Mouse (Mus musculus) midbrain, embryonic 12.5 days (tissue): ENCODE data around the gene Duoxa1. TPM values are rescaled to one million over a fixed set of nuclear protein-coding genes. Genes with fewer than 3 reads are reported as not detected.

ENCODE experiments used
- ATAC-seq: fragments of 200-750 bp; cut with Nextera tagmentation; 2 replicates; pipeline ENCODE4 v1.8.0; 2017; ENCODE audit warnings: low read depth, moderate TSS enrichment, moderate library complexity; ENCODE audit not compliant: low FRiP score
- H3K27ac ChIP-seq: fragments of 300-500 bp; sonication (generic); replicated peaks from 2 replicates; pipeline ENCODE4 v1.5.1; 2016; ENCODE audit warnings: mild to moderate bottlenecking
- H3K27me3 ChIP-seq: fragments of 300-500 bp; sonication (generic); 2 replicates; pipeline ENCODE4 v1.6.1; 2016; ENCODE audit warnings: mild to moderate bottlenecking
- H3K36me3 ChIP-seq: fragments of 300-500 bp; sonication (generic); 2 replicates; pipeline ENCODE4 v1.6.1; 2016
- H3K4me1 ChIP-seq: fragments of 300-500 bp; sonication (generic); 2 replicates; pipeline ENCODE4 v1.6.1; 2016
- H3K4me2 ChIP-seq: fragments of 300-500 bp; sonication (generic); replicated peaks from 2 replicates; pipeline ENCODE4 v1.6.1; 2016; ENCODE audit warnings: mild to moderate bottlenecking, moderate library complexity
- H3K4me3 ChIP-seq: fragments of 300-500 bp; sonication (generic); 2 replicates; pipeline ENCODE4 v1.5.1; 2016; ENCODE audit warnings: mild to moderate bottlenecking
- H3K9ac ChIP-seq: fragments of 300-500 bp; sonication (generic); replicated peaks from 2 replicates; pipeline ENCODE4 v1.6.1; 2016; ENCODE audit warnings: mild to moderate bottlenecking, moderate library complexity
- H3K9me3 ChIP-seq: fragments of 300-500 bp; sonication (generic); 2 replicates; pipeline ENCODE4 v1.6.1; 2016; ENCODE audit warnings: mild to moderate bottlenecking
- WGBS: fragments of 180-500 bp; shearing (Covaris S2); methylation state at CpG from one replicate; pipeline ENCODE4 v1.1.7; 2016; 5-methylcytosine and 5-hydroxymethylcytosine counted together
- polyA plus RNA-seq: library from polyadenylated mRNA; unstranded; fragments of >200 nt; fragmentation: Nextera tagmentation; extraction: Ambion mirVana; gene quantifications from 2 replicates; pipeline ENCODE4 v1.2.1, GENCODE M21; 2016

Gene Duoxa1
- polyA plus RNA-seq, 1 experiment from 2014 or later, result 0.64 TPM

DNA sequence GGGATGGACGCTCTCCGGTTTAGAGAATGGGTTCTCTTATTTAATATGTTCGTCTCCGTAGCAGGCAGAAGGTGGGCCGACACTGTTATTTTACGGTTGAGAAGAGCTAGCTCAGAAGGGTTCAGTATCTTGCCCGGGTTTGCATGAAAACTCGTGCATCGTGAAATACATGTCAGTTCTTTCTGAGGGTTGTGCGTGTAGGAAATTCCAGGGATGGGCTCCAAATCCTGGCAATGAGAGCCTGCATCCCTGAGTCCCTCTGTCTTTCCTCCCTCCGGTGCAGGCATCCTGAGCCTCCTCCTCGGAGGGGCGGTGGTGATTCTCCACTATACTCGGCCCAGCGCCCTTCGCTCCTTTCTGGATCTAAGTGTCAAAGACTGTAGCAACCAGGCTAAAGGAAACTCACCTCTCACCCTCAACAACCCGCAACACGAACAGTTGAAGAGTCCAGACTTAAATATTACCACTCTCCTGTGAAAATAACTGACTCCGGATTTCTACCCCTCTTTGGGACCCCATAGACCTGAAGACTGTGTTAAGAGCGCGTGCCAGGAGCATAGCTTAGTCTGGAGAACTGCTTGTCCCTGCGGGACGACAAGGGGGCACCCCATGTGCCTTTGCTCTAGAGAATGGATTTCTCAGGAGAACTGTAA is 11.5 kb downstream of the Duoxa1 start:
- peak overlapping the region; percentile 20; the same call in 1 of the 2 replicates for H3K9ac ChIP-seq
- ATAC-seq, result no peak
- WGBS, result 8% methylated on average over 23 of the region's 23 CpGs
- peak overlapping the region; percentile 45 for H3K4me3 ChIP-seq
- H3K9me3 ChIP-seq, result no peaks in the 10 kb centered on the region
- H3K36me3 ChIP-seq, result no peaks in the 10 kb centered on the region
- no peak overlapping the region for H3K27ac ChIP-seq
- peaks cover 99% of the 10 kb centered on the region for H3K27me3 ChIP-seq
- peaks cover 39% of the 10 kb centered on the region for H3K4me1 ChIP-seq
- H3K4me2 ChIP-seq, result peak overlapping the region; percentile 59

DNA sequence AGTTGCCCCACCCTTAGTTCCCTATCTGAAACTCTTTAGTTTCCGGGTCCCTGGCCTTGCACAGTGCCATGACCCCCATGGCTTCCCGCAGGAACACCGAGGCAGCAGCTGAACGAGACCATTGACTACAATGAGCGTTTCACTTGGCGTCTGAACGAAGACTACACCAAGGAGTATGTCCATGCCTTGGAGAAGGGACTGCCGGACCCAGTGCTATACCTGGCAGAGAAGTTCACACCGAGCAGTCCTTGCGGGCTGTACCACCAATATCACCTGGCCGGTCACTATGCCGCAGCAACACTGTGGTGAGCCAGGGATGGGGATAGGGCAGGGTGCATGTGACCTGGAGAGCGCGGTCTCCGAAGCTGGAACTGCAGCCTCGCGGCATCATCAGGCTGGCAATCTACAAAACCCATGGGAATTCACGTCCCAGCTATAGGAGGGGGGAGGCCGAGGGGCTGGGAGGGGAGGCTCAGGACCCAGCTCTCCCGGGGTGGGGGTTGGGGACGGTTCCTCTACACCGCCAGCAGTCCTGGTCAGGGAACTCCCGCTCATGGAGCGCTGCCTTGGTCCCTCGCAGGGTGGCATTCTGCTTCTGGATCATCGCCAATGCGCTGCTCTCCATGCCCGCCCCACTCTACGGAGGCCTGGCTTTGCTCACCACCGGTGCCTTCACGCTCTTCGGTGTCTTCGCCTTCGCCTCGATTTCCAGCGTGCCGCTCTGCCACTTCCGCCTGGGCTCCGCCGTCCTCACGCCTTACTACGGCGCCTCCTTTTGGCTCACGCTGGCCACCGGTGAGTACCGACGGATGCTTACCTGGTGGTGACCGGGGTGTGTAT is 12.2 kb downstream of the Duoxa1 start:
- no peak overlapping the region for H3K27ac ChIP-seq
- no peaks in the 10 kb centered on the region for H3K9me3 ChIP-seq
- H3K4me2 ChIP-seq, result peak overlapping the region; percentile 59
- no peaks in the 10 kb centered on the region for H3K36me3 ChIP-seq
- ATAC-seq, result peak; percentile 52
- H3K9ac ChIP-seq, result peak overlapping the region; percentile 20; the same call in 1 of the 2 replicates
- peaks cover 41% of the 10 kb centered on the region for H3K4me1 ChIP-seq
- peak overlapping the region; percentile 45 for H3K4me3 ChIP-seq
- WGBS, result 2% methylated on average over 48 of the region's 48 CpGs
- peaks cover 99% of the 10 kb centered on the region for H3K27me3 ChIP-seq

DNA sequence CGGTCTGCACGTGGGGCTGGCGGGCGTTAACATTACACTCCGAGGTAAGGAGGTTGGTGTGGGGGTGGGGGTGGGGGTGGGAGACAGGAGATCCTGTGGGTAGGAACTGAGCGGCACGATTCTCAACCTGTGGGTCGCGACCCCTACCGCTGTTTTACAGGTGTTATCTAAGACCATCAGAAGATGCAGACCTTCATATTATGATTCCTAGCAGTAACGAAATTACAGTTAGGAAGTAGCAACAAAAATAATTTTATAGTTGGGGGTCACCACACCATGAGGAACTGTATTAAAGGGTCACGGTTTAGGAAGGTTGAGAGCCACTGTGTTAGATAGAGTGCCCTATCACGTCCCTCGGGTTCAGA is 12.9 kb downstream of the Duoxa1 start:
- peak overlapping the region; percentile 59; the same call in 1 of the 2 replicates for H3K4me2 ChIP-seq
- no peaks in the 10 kb centered on the region for H3K9me3 ChIP-seq
- WGBS, result 4% methylated on average over 14 of the region's 14 CpGs
- no peak overlapping the region for H3K4me3 ChIP-seq
- H3K36me3 ChIP-seq, result no peaks in the 10 kb centered on the region
- H3K4me1 ChIP-seq, result peaks cover 41% of the 10 kb centered on the region
- H3K27ac ChIP-seq, result no peak overlapping the region
- no peak overlapping the region for H3K9ac ChIP-seq
- no peak for ATAC-seq
- peaks cover 100% of the 10 kb centered on the region for H3K27me3 ChIP-seq

DNA sequence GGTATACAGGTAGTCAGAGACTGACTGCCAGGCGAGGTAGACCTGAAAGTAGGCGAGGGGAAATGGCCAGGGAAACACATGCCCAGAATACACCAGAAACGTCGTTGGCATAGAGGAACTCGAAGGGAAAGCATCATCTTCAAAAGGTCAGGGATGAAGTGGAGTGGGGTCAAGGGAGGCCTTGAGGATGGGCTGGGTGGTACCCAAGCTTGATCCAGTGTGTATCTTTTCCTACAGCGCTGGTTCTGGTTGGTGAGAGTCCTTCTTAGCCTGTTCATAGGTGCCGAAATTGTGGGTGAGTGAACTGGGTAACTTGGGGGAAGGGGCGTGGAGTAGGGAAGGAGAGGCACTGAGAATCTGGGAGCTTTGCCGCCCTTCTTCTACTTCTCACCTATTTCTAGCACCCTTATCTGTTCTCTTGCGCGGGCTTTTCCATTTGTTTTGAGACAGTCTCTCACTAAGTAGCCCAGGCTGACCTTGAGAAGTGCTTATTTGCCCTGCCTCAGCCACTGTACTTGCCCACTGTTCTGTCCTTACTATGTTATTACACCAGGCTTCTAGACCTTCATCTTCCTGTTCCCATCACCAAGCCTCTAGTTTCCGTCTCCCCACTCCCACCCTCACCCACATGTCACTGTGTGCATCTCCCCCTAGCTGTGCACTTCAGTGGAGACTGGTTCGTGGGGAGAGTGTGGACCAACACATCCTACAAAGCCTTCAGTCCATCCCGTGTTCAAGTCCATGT is 13.4 kb downstream of the Duoxa1 start:
- WGBS, result 10% methylated on average over 14 of the region's 14 CpGs
- no peaks in the 10 kb centered on the region for H3K9me3 ChIP-seq
- no peak overlapping the region for H3K4me2 ChIP-seq
- ATAC-seq, result no peak
- H3K36me3 ChIP-seq, result no peaks in the 10 kb centered on the region
- H3K27me3 ChIP-seq, result peaks cover 100% of the 10 kb centered on the region
- H3K4me3 ChIP-seq, result no peak overlapping the region
- no peak overlapping the region for H3K9ac ChIP-seq
- peaks cover 41% of the 10 kb centered on the region for H3K4me1 ChIP-seq
- no peak overlapping the region for H3K27ac ChIP-seq

DNA sequence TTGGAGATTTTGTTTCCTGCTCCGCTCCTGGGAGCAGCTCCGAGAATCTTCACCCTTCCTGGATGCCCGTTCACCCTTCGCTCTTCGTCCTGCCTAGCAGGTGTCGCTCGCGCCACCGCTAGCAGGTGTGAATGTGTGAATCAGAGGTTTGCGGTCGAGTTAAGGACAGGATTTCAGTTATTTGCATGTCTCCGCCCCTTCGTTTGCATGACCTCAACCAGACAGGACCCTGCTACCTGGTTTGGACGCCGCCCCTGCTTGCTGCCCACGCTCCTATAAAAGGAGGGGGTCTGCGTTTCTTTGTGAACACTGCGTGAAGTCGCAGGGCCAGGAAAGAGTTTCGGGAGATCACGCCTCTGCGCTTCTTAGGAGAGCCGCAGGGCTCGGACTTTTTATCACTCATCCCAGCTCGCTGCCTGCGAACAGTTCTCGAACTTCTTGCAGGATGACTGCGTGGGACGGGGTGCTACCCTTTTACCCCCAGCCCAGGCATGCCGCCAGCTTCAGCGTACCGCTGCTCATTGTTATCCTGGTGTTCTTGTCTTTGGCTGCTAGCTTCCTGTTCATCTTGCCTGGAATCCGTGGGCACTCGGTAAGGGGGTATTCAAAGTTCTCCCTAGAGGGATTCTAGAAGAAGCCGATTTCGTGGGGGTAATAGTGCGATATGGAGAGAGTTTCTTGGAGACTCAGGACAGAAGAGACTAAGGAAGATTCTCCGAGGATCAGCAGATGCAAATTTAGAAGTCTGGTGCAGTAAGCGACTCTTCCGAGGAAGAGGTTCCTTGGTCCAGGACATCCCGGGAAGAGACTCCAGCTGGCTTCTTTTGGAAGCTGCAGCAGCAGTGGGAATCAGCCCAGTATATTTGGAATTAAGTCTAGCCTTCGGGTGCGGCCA is 14.7 kb downstream of the Duoxa1 start, which contains the start of gene Duoxa2:
Gene Duoxa2, plus strand, starts transcription at position 305 of the 895 bp plus-strand sequence.
- WGBS, result under 1% methylated on average over 43 of the region's 43 CpGs
- no peak within 1 kb of the TSS for H3K27ac ChIP-seq
- H3K27me3 ChIP-seq, result peaks cover 100% of the 10 kb centered on the region
- H3K9ac ChIP-seq, result no peak within 1 kb of the TSS
- no peaks in the 10 kb centered on the region for H3K36me3 ChIP-seq
- peaks cover 41% of the 10 kb centered on the region for H3K4me1 ChIP-seq
- no peak for ATAC-seq
- no peaks in the 10 kb centered on the region for H3K9me3 ChIP-seq
- peak within 1 kb of the TSS; percentile 47 for H3K4me2 ChIP-seq
- H3K4me3 ChIP-seq, result peak within 1 kb of the TSS; percentile 28

DNA sequence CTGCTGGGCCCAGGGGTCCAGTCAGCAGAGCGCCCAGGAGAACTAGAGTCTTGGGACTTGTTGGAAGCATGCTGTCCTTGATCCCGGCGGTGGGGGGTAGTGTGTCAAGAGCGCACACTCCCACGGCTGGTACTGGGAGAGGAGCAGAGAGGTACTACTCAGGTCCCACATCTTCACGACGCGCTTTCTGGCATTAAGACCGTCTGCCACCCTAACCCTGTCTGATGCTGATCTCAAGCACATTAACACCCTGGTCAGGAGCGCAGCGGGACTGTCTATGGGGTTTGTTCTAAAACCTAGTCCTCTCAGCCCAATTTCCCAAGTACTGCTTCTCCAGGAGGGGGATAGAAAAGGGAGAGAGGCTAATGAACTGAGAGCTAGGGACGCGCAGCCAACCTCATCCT is 15.4 kb downstream of the Duoxa1 start, which contains the start of gene Duox2:
Gene Duox2, minus strand, starts transcription at position 354 of the 404 bp plus-strand sequence.
- H3K4me1 ChIP-seq, result peaks cover 41% of the 10 kb centered on the region
- no peak within 1 kb of the TSS for H3K27ac ChIP-seq
- under 1% methylated on average over 13 of the region's 13 CpGs for WGBS
- peak within 1 kb of the TSS; percentile 28 for H3K4me3 ChIP-seq
- no peak within 1 kb of the TSS for H3K9ac ChIP-seq
- H3K4me2 ChIP-seq, result peak within 1 kb of the TSS; percentile 47
- ATAC-seq, result no peak
- H3K9me3 ChIP-seq, result no peaks in the 10 kb centered on the region
- H3K27me3 ChIP-seq, result peaks cover 100% of the 10 kb centered on the region
- H3K36me3 ChIP-seq, result no peaks in the 10 kb centered on the region

DNA sequence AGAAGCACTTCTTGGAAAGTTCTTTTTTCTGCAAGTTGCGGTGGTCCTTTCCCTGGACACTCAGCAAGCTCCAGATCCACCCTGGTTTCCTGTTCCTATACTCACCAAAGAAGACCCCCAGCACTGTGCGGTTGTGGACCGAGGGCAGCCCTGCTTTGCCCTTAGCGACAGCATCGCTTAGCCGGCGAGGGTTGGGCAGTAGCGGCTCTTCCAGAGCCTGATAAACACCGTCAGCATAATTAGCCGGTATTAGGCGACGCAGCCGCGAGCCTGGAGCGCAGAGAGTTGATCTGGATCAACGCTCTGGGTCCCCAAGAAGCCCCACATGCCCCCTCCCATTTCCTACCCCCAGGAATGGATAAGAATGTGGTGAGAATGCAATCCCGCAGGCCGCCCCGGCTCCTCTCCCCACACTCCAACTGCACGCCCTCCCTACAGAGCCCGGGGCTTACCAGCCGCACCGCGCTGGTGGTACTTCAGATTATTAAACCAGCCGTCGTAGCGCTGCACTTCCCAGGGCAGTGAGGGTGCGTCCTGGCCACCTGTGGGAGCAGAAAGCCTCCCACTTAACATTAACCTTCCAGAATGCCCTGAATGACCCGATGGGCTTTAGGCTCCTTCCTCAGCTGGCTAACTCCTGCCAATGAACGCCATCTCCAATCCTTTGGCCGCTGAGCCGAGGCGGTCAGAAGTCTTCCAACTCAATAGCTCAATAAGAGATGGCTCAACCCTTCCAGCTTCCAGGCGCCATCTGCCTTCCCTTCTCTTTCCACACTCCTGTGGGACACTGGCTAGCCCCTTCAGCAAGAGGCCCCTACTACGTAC is 16.0 kb downstream of the Duoxa1 start:
- H3K9me3 ChIP-seq, result no peaks in the 10 kb centered on the region
- H3K36me3 ChIP-seq, result no peaks in the 10 kb centered on the region
- peaks cover 95% of the 10 kb centered on the region for H3K27me3 ChIP-seq
- peak overlapping the region; percentile 47 for H3K4me2 ChIP-seq
- no peak for ATAC-seq
- H3K9ac ChIP-seq, result no peak overlapping the region
- no peak overlapping the region for H3K27ac ChIP-seq
- peak overlapping the region; percentile 24 for H3K4me3 ChIP-seq
- WGBS, result under 1% methylated on average over 35 of the region's 35 CpGs
- peaks cover 41% of the 10 kb centered on the region for H3K4me1 ChIP-seq

DNA sequence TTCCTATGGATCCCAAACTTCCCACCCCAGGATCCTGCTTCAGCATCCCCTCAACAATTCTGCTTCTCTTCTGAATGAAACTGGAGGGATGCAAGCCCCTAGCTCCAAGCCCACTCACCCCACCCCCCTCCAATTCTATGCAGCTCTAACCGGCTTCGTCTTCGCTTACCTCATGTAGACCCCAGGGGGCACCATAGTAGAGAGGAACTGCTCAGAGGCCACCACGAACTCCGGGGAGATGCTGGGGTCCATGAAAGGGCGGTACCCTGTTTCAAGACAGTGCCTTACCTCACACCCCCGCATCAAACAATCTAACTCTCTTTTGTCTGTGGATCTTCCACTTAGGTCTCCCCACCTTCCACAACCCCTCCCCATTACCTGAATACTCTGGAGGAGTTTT is 18.6 kb downstream of the Duoxa1 start:
- no peak for ATAC-seq
- no peak overlapping the region for H3K4me2 ChIP-seq
- 8% methylated on average over 7 of the region's 7 CpGs for WGBS

DNA sequence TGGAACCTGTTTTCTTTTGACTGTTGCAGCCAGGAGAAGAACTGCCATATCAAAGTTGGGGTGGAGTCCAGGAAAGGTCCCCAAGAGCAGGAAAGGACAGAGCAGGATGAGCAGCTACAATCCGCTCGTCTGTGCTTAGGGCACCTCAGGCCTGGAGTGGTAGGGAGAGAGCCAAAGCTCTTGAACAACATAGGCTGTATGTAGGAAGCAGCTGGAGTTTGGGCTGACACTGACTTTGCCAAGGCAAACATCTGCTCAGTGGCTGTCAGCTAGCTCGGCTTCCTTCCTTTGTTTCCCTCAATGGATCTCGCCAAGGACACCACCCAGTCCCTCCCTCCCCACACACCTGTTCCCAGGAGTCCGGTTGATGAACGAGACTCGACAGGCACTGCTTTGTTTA is 27.4 kb downstream of the Duoxa1 start:
- H3K4me2 ChIP-seq, result no peak overlapping the region
- ATAC-seq, result no peak
- H3K9ac ChIP-seq, result no peak overlapping the region
- H3K36me3 ChIP-seq, result no peaks in the 10 kb centered on the region
- peaks cover 4% of the 10 kb centered on the region for H3K27me3 ChIP-seq
- no peaks in the 10 kb centered on the region for H3K9me3 ChIP-seq
- H3K4me3 ChIP-seq, result no peak overlapping the region
- H3K27ac ChIP-seq, result no peak overlapping the region
- 64% methylated on average over 7 of the region's 7 CpGs for WGBS
- H3K4me1 ChIP-seq, result no peaks in the 10 kb centered on the region

More for the DNA sequence above, 18.6 kb downstream of the Duoxa1 start:
- Histone ChIP-seq H3K27me3 (peaks cover 73% of the 10 kb centered on the region), H3K4me1 (peaks cover 26% of the 10 kb centered on the region), H3K9ac (no peak overlapping the region), H3K27ac (no peak overlapping the region), H3K4me3 (no peak overlapping the region), H3K9me3 (no peaks in the 10 kb centered on the region), H3K36me3 (no peaks in the 10 kb centered on the region)

DNA sequence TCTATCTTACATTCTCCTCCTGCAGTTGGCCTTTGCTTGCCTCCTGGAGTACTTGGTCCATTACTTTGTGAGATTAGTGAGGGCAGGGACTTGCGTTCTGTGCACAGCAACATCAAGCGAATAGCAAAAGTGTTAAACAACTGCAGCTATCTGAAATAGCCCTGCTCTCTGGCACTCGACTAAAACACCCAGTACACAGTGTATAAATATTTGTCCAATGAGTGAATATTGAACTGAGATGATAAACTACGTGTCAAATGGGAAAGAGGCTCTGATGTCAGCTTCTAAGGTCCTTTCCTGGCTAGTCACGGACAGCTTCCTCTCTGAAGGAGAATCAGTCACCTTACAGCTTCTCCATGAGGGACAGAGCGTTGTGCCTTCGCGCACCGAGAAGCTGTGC is 29.4 kb downstream of the Duoxa1 start:
- Histone ChIP-seq H3K27ac (no peak overlapping the region), H3K36me3 (no peaks in the 10 kb centered on the region), H3K27me3 (no peaks in the 10 kb centered on the region), H3K4me2 (no peak overlapping the region), H3K9ac (no peak overlapping the region), H3K4me1 (no peaks in the 10 kb centered on the region), H3K9me3 (no peaks in the 10 kb centered on the region), H3K4me3 (no peak overlapping the region)
- no peak for ATAC-seq
- 88% methylated on average over 9 of the region's 9 CpGs for WGBS
